Mouse (Mus musculus) granulocyte monocyte progenitor cell, adult 5-6 weeks (primary cell): ENCODE results near the gene Zfp82. TPM values are rescaled to one million over a fixed set of nuclear protein-coding genes. Genes with fewer than 3 reads are reported as not detected.
"Not testable (repeated sequence)": the region's sequence is repeated elsewhere in the genome, so short reads cannot be mapped to it uniquely, and the experiment has no call there.

Experiments
- ATAC-seq: replicated peaks from 2 replicates; pipeline ENCODE4 v1.8.0; 2016; ENCODE audit warnings: mild to moderate bottlenecking, moderate TSS enrichment, inconsistent platforms; ENCODE audit not compliant: poor library complexity, severe bottlenecking
- total RNA-seq, 2 experiments: library from RNA; stranded (forward) in 1 of 2; stranded (reverse) in 1 of 2; fragments of 200-712, 200-1000 nt in 1 of 2; fragments of >200 nt in 1 of 2; fragmentation: Nextera tagmentation in 1 of 2; gene quantifications; 2 replicates each; pipeline ENCODE4 v1.2.3; 2014 to 2017

Gene Zfp82
- total RNA-seq (2014; fragmentation: Nextera tagmentation) (7.0 and 9.2 TPM in 2 replicates), total RNA-seq (2017) (3.0 and 9.6 TPM in 2 replicates)

GRCm38 (mm10) chr7:30072146-30073028, at the start of gene Zfp82:
Gene Zfp82 (minus strand): TSS chr7:30072900.
- ATAC-seq: peak; percentile 98

- ATAC-seq: no peak
These were observed 49.5 kb upstream of the Zfp82 start for GRCm38 (mm10) chr7:30122188-30122530.

- ATAC-seq: peak; percentile 98
These were observed 48.8 kb upstream of the Zfp82 start, which contains the start of gene Zfp382 for GRCm38 (mm10) chr7:30121308-30122187. Gene Zfp382 (plus strand): TSS chr7:30121942.

- not testable (repeated sequence) for ATAC-seq
These were observed 45.2 kb upstream of the Zfp82 start for GRCm38 (mm10) chr7:30117935-30118334.

GRCm38 (mm10) chr7:30116076-30116475, 43.4 kb upstream of the Zfp82 start:
- ATAC-seq: no peak

- no peak for ATAC-seq
These were observed 26.6 kb upstream of the Zfp82 start for GRCm38 (mm10) chr7:30099297-30099696.

GRCm38 (mm10) chr7:30095551-30096125, 22.9 kb upstream of the Zfp82 start:
- ATAC-seq: no peak

GRCm38 (mm10) chr7:30094646-30095429, 22.1 kb upstream of the Zfp82 start, which contains the start of gene Zfp260:
Gene Zfp260 (plus strand): TSS chr7:30094777.
- peak; percentile 70 for ATAC-seq

GRCm38 (mm10) chr7:30093918-30094415, 21.3 kb upstream of the Zfp82 start:
- no peak for ATAC-seq

GRCm38 (mm10) chr7:30092666-30093065, 20.0 kb upstream of the Zfp82 start:
- ATAC-seq: no peak

- no peak for ATAC-seq
These were observed 18.4 kb upstream of the Zfp82 start for GRCm38 (mm10) chr7:30090970-30091585.

- peak; percentile 81 for ATAC-seq
These were observed 17.6 kb upstream of the Zfp82 start, which contains the start of the genes Gm26920 and Zfp566 for GRCm38 (mm10) chr7:30090092-30090969. Gene Gm26920 (minus strand): TSS chr7:30090410. Gene Zfp566 (minus strand): TSS chr7:30090527.

GRCm38 (mm10) chr7:30089405-30089804, 16.7 kb upstream of the Zfp82 start:
- no peak for ATAC-seq

GRCm38 (mm10) chr7:30086524-30086923, 13.8 kb upstream of the Zfp82 start:
- ATAC-seq: no peak

- ATAC-seq: peak; percentile 35; the same call in 1 of the 2 replicates
These were observed 8.1 kb downstream of the Zfp82 start for GRCm38 (mm10) chr7:30064622-30065021.

- peak; percentile 44; the same call in 1 of the 2 replicates for ATAC-seq
These were observed 10.2 kb downstream of the Zfp82 start for GRCm38 (mm10) chr7:30062478-30062877.

- ATAC-seq: no peak
These were observed 12.4 kb downstream of the Zfp82 start for GRCm38 (mm10) chr7:30060341-30060740.

GRCm38 (mm10) chr7:30053591-30053990, 19.1 kb downstream of the Zfp82 start:
- ATAC-seq: no peak
